ENCODE assay signal across 8 mouse cellular contexts in genomic region chr4:129334677-129335215, GRCm38 (mm10). TPM values are rescaled to one million over a fixed set of nuclear protein-coding genes. Genes with fewer than 3 reads are reported as not detected.
DNase-seq lines count a peak whose midpoint lies in the region; ATAC-seq and TF ChIP-seq lines count a peak whose summit lies in the region.

No protein-coding gene starts in this region.

- peaks cover 38% of the 10 kb centered on the region for H3K36me3 ChIP-seq in forebrain, embryonic 13.5 days (ENCODE audit: poor library complexity, severe bottlenecking)
- peaks cover 30% of the 10 kb centered on the region for H3K36me3 ChIP-seq in limb, embryonic 13.5 days

- TF ChIP-seq POLR2A in bone marrow, adult 2 months (IDR thresholded peaks at IDR 0.05; ENCODE audit: borderline replicate concordance, control insufficient read depth, low read depth, low read length) = no peak

- peak overlapping the region; percentile 98 for H3K4me3 ChIP-seq in layer of hippocampus, adult 2 months
- H3K4me3 ChIP-seq in bone marrow, adult 2 months (replicated peaks; ENCODE audit: control insufficient read depth, low read depth, low read length) = peak overlapping the region; percentile 99
- H3K4me3 ChIP-seq in forebrain, embryonic 13.5 days = peak overlapping the region; percentile 89
- H3K4me3 ChIP-seq in limb, embryonic 13.5 days = peak overlapping the region; percentile 95

- no peak for ATAC-seq in forebrain, embryonic 13.5 days
- ATAC-seq in limb, embryonic 13.5 days (ENCODE audit: low FRiP score, low read depth) = no peak; the same call in 1 of the 2 replicates

- H3K9ac ChIP-seq in forebrain, embryonic 13.5 days = peak overlapping the region; percentile 98
- peak overlapping the region; percentile 98 for H3K9ac ChIP-seq in limb, embryonic 13.5 days

- peak overlapping the region; percentile 90 for H3K4me2 ChIP-seq in forebrain, embryonic 13.5 days
- peak overlapping the region; percentile 75 for H3K4me2 ChIP-seq in limb, embryonic 13.5 days (replicated peaks)

- DNase-seq in layer of hippocampus, adult 2 months (ENCODE audit: low spot score in 2 of 2) = no peak
- no peak for DNase-seq in layer of hippocampus, postnatal 10 days (ENCODE audit: low spot score in 2 of 2)
- DNase-seq in skeletal muscle tissue, adult 2 months (ENCODE audit: low read depth, low spot score) = peak; percentile 3
- DNase-seq in cerebellum, adult 8-10 months = no peak
- DNase-seq in left cerebral cortex, postnatal 25 days (ENCODE audit: low spot score in 2 of 2) = no peak

- peaks cover 1% of the 10 kb centered on the region; the same call in 1 of the 2 replicates for H3K4me1 ChIP-seq in bone marrow, adult 2 months (ENCODE audit: control insufficient read depth, insufficient read depth, low read length)
- H3K4me1 ChIP-seq in forebrain, embryonic 13.5 days = peaks cover 50% of the 10 kb centered on the region
- H3K4me1 ChIP-seq in limb, embryonic 13.5 days = peaks cover 38% of the 10 kb centered on the region

- TF ChIP-seq CTCF in layer of hippocampus, adult 2 months (conservative IDR thresholded peaks at IDR 0.05) = no peak
- TF ChIP-seq CTCF in bone marrow, adult 2 months (IDR thresholded peaks at IDR 0.05; ENCODE audit: control insufficient read depth, insufficient read depth, low read length) = no peak

- under 1% methylated on average over 62 of the region's 62 CpGs for WGBS in bone marrow, adult 2 months
- under 1% methylated on average over 57 of the region's 62 CpGs for WGBS in forebrain, embryonic 13.5 days
- WGBS in limb, embryonic 13.5 days = 0% methylated on average over 57 of the region's 62 CpGs

- no peaks in the 10 kb centered on the region for H3K9me3 ChIP-seq in forebrain, embryonic 13.5 days (replicated peaks)
- H3K9me3 ChIP-seq in limb, embryonic 13.5 days = no peaks in the 10 kb centered on the region

- no peaks in the 10 kb centered on the region for H3K27me3 ChIP-seq in forebrain, embryonic 13.5 days
- H3K27me3 ChIP-seq in limb, embryonic 13.5 days = no peaks in the 10 kb centered on the region

- peak overlapping the region; percentile 96 for H3K27ac ChIP-seq in layer of hippocampus, adult 2 months
- H3K27ac ChIP-seq in bone marrow, adult 2 months (ENCODE audit: control insufficient read depth, insufficient read depth, low read depth, low read length, poor library complexity) = peak overlapping the region; percentile 95
- H3K27ac ChIP-seq in forebrain, embryonic 13.5 days = peak overlapping the region; percentile 96
- H3K27ac ChIP-seq in limb, embryonic 13.5 days = peak overlapping the region; percentile 97

- intact Hi-C loops in left cerebral cortex, postnatal 25 days (cut with DNase I) = loop anchor here (1.0 kb wide), 1 partner anchor 127 kb away; the partner anchor contains the start of gene Bsdc1

RNA-seq across cellular contexts. Expression of gene Rbbp4, which starts 0.4 kb away (rescaled TPM):
- total RNA-seq in layer of hippocampus, adult 2 months (2021) = 100 to 1,000 TPM; 117 to 130 TPM
- 100 to 1,000 TPM; 124 to 139 TPM for total RNA-seq in layer of hippocampus, postnatal 10 days (2021)
- polyA plus RNA-seq in bone marrow, adult 2 months (2011; ENCODE audit: insufficient read depth, insufficient read length, low replicate concordance, missing spikeins) = 178 and 215 TPM in 2 replicates
- 534 and 564 TPM in 2 replicates for polyA plus RNA-seq in forebrain, embryonic 13.5 days (2015; fragmentation: Nextera tagmentation; extraction: Ambion mirVana)
- 491 and 502 TPM in 2 replicates for polyA plus RNA-seq in limb, embryonic 13.5 days (2015; fragmentation: Nextera tagmentation; extraction: Ambion mirVana)
- total RNA-seq in left cerebral cortex, postnatal 25 days (2021) = 100 to 1,000 TPM; 121 to 127 TPM

RNA-seq across cellular contexts. Expression of gene Zbtb8os, which starts 0.7 kb away (rescaled TPM):
- total RNA-seq in layer of hippocampus, adult 2 months (2021) = 10 to 100 TPM; 31.8 to 32.3 TPM
- total RNA-seq in layer of hippocampus, postnatal 10 days (2021) = 10 to 100 TPM; 26.9 to 30.2 TPM
- polyA plus RNA-seq in bone marrow, adult 2 months (2011; ENCODE audit: insufficient read depth, insufficient read length, low replicate concordance, missing spikeins) = 22.7 and 62.2 TPM in 2 replicates
- 33.8 and 36.2 TPM in 2 replicates for polyA plus RNA-seq in forebrain, embryonic 13.5 days (2015; fragmentation: Nextera tagmentation; extraction: Ambion mirVana)
- 43.4 and 44.0 TPM in 2 replicates for polyA plus RNA-seq in limb, embryonic 13.5 days (2015; fragmentation: Nextera tagmentation; extraction: Ambion mirVana)
- total RNA-seq in left cerebral cortex, postnatal 25 days (2021) = 10 to 100 TPM; 23.8 to 26.4 TPM

RNA-seq across cellular contexts. Expression of gene Zbtb8a, which starts 43.2 kb away (rescaled TPM):
- 1 to 10 TPM; 4.1 TPM for total RNA-seq in layer of hippocampus, adult 2 months (2021)
- 1 to 10 TPM; 7.8 to 8.0 TPM for total RNA-seq in layer of hippocampus, postnatal 10 days (2021)
- polyA plus RNA-seq in bone marrow, adult 2 months (2011; ENCODE audit: insufficient read depth, insufficient read length, low replicate concordance, missing spikeins) = 1.3 and 4.9 TPM in 2 replicates
- polyA plus RNA-seq in forebrain, embryonic 13.5 days (2015; fragmentation: Nextera tagmentation; extraction: Ambion mirVana) = 12.9 and 13.6 TPM in 2 replicates
- 14.6 and 14.8 TPM in 2 replicates for polyA plus RNA-seq in limb, embryonic 13.5 days (2015; fragmentation: Nextera tagmentation; extraction: Ambion mirVana)
- 1 to 10 TPM; 5.8 to 5.9 TPM for total RNA-seq in left cerebral cortex, postnatal 25 days (2021)

RNA-seq across cellular contexts. Expression of gene Sync, which starts 47.3 kb away (rescaled TPM):
- total RNA-seq in layer of hippocampus, adult 2 months (2021) = 1 to 10 TPM in 1 of 2 experiments, under 1 TPM in 1; 0.98 to 1.1 TPM
- 1 to 10 TPM; 1.6 to 1.7 TPM for total RNA-seq in layer of hippocampus, postnatal 10 days (2021)
- polyA plus RNA-seq in bone marrow, adult 2 months (2011; ENCODE audit: insufficient read depth, insufficient read length, low replicate concordance, missing spikeins) = not detected in 2 replicates
- 0.18 and 0.19 TPM in 2 replicates for polyA plus RNA-seq in forebrain, embryonic 13.5 days (2015; fragmentation: Nextera tagmentation; extraction: Ambion mirVana)
- 3.3 TPM in 2 replicates for polyA plus RNA-seq in limb, embryonic 13.5 days (2015; fragmentation: Nextera tagmentation; extraction: Ambion mirVana)
- total RNA-seq in left cerebral cortex, postnatal 25 days (2021) = 1 to 10 TPM; 1.4 to 1.6 TPM
